Mouse (Mus musculus) liver, adult 2 months (tissue): Measurements from ENCODE around the gene Shisa2.

ENCODE experiments used
- CTCF ChIP-seq: fragments of 200-500 bp; IDR thresholded peaks from 2 replicates; pipeline ENCODE4 v1.5.1; 2011; ENCODE audit warnings: low read depth, low read length, control low read depth
- POLR2A ChIP-seq: fragments of 200-500 bp; IDR thresholded peaks from 2 replicates; pipeline ENCODE4 v1.6.1; 2011; ENCODE audit warnings: low read length, control low read depth; ENCODE audit not compliant: insufficient read depth; ENCODE audit errors: extremely low read depth

GRCm38 (mm10) chr14:59632067-59632466 lies 7.0 kb downstream of the Shisa2 start:
- TF ChIP-seq CTCF (no peak), POLR2A (no peak)
